In the genomic region with DNA sequence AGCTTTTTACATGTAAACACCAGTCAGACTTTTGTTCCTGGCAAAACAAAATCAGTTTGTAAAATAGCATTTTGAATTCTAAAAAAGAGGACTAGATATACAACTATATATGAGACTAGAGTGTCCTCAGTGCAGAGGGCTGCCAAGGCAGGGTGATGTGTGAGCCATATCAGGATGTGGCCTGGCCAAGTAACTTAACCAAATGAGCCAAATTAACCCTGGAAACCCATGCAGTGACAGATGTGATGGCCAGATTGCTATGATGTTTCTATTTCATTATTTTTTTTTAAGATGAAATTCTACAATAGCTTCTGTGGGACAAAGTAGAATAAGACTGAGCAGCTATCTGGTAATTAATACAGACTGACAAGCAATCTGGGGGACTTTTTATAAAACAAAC, we compare ENCODE assay signal across 24 mouse cellular contexts.
DNase-seq lines count a peak whose midpoint lies in the region; ATAC-seq and TF ChIP-seq lines count a peak whose summit lies in the region.
"Had no signal": no experiment of that assay in that cellular context is flagged by ENCODE, and none has a peak within 500 bp of the region (broad histone marks: within the 10 kb centered on the region; RNA-seq: fewer than 3 reads in every experiment).

No protein-coding gene starts in this region.

- H3K27me3 ChIP-seq in forebrain, embryonic 16.5 days (replicated peaks; ENCODE audit: control insufficient read depth, insufficient read depth, low read length), result peaks cover 26% of the 10 kb centered on the region
- peaks cover 42% of the 10 kb centered on the region for H3K27me3 ChIP-seq in forebrain, embryonic 10.5 days (ENCODE audit: poor library complexity, severe bottlenecking)
- H3K27me3 ChIP-seq in lung, embryonic 14.5 days (ENCODE audit: insufficient read depth, low read length), result no peaks in the 10 kb centered on the region
- H3K27me3 ChIP-seq: CH12.LX; embryonic facial prominence, embryonic 13.5 days; embryonic facial prominence, embryonic 15.5 days had no signal

- ATAC-seq in forebrain, embryonic 16.5 days, result peak; percentile 59; the same call in 1 of the 2 replicates
- no peak for ATAC-seq in lung, embryonic 14.5 days (ENCODE audit: insufficient read depth)
- ATAC-seq: activated CD4-positive, CD25-positive, alpha-beta regulatory T cell, adult 4 months; CD4-positive, CD25-positive, alpha-beta regulatory T cell, adult 4 months; forebrain, embryonic 15.5 days; Patski had no signal

- no peaks in the 10 kb centered on the region for H3K9me3 ChIP-seq in forebrain, embryonic 16.5 days (ENCODE audit: control insufficient read depth, low read length)
- H3K9me3 ChIP-seq in forebrain, embryonic 10.5 days, result no peaks in the 10 kb centered on the region
- no peaks in the 10 kb centered on the region for H3K9me3 ChIP-seq in lung, embryonic 14.5 days (ENCODE audit: low read depth, low read length)
- H3K9me3 ChIP-seq: embryonic facial prominence, embryonic 13.5 days; embryonic facial prominence, embryonic 15.5 days; forebrain, embryonic 15.5 days; G1E had no signal

- no peak for TF ChIP-seq CTCF in lung, embryonic 14.5 days (IDR thresholded peaks at IDR 0.05; ENCODE audit: low read depth)

- H3K4me1 ChIP-seq in forebrain, embryonic 16.5 days (replicated peaks; ENCODE audit: control insufficient read depth, insufficient read depth, low read length), result peaks cover 10% of the 10 kb centered on the region
- peaks cover 18% of the 10 kb centered on the region for H3K4me1 ChIP-seq in forebrain, embryonic 10.5 days
- H3K4me1 ChIP-seq in lung, embryonic 14.5 days (ENCODE audit: insufficient read depth), result no peaks in the 10 kb centered on the region

- H3K4me3 ChIP-seq in forebrain, embryonic 16.5 days (replicated peaks; ENCODE audit: low read length), result no peak overlapping the region
- H3K4me3 ChIP-seq in forebrain, embryonic 10.5 days, result no peak overlapping the region
- H3K4me3 ChIP-seq in lung, embryonic 14.5 days (ENCODE audit: low read depth, low read length), result no peak overlapping the region
- H3K4me3 ChIP-seq: embryonic facial prominence, embryonic 13.5 days; embryonic facial prominence, embryonic 15.5 days; erythroblast, embryonic 14.5 days; forebrain, embryonic 15.5 days had no signal

- H3K27ac ChIP-seq in forebrain, embryonic 16.5 days (ENCODE audit: low read length), result no peak overlapping the region
- no peak overlapping the region for H3K27ac ChIP-seq in forebrain, embryonic 10.5 days
- H3K27ac ChIP-seq in lung, embryonic 14.5 days (ENCODE audit: low read depth), result no peak overlapping the region
- H3K27ac ChIP-seq: embryonic facial prominence, embryonic 13.5 days; embryonic facial prominence, embryonic 15.5 days; forebrain, embryonic 15.5 days had no signal

- no peak overlapping the region for H3K9ac ChIP-seq in forebrain, embryonic 16.5 days (replicated peaks; ENCODE audit: low read depth, low read length)
- H3K9ac ChIP-seq in lung, embryonic 14.5 days, result no peak overlapping the region
- H3K9ac ChIP-seq: embryonic facial prominence, embryonic 13.5 days; embryonic facial prominence, embryonic 15.5 days; forebrain, embryonic 15.5 days had no signal

- no peaks in the 10 kb centered on the region for H3K36me3 ChIP-seq in forebrain, embryonic 16.5 days (ENCODE audit: control insufficient read depth, insufficient read depth)
- H3K36me3 ChIP-seq in forebrain, embryonic 10.5 days (replicated peaks), result no peaks in the 10 kb centered on the region
- H3K36me3 ChIP-seq in lung, embryonic 14.5 days (ENCODE audit: insufficient read depth), result no peaks in the 10 kb centered on the region
- H3K36me3 ChIP-seq: embryonic facial prominence, embryonic 13.5 days; embryonic facial prominence, embryonic 15.5 days; forebrain, embryonic 15.5 days; G1E had no signal

- peak; percentile 46 to 61 for DNase-seq in cerebellum, postnatal 10 days
- no peak for DNase-seq in cerebellum, postnatal 25 days
- DNase-seq in forebrain, embryonic 10.5 days (ENCODE audit: extremely low spot score, low spot score), result no peak
- peak; percentile 4 for DNase-seq in lung, embryonic 14.5 days
- DNase-seq in lung, adult 18-20 months, result no peak
- DNase-seq: adrenal gland, adult 8-10 months; adrenal gland, postnatal 14 days; B cell, adult 2 months; cerebellum, adult 11 months; cerebellum, adult 18-20 months; cerebellum, adult 8-10 months; cerebellum, adult 9-11 months; cerebellum, postnatal 36 days; embryo, embryonic 11 days had no signal

- no peak overlapping the region for H3K4me2 ChIP-seq in forebrain, embryonic 16.5 days (ENCODE audit: low read length)
- no peak overlapping the region for H3K4me2 ChIP-seq in lung, embryonic 14.5 days
- H3K4me2 ChIP-seq: embryonic facial prominence, embryonic 13.5 days; embryonic facial prominence, embryonic 15.5 days; forebrain, embryonic 15.5 days had no signal

Comparison
In these comparisons a context has a peak if more than half of its experiments do, and no peak if none do; other contexts are left out.
1. DNase-seq: peak in cerebellum, postnatal 10 days (2 of 2) and lung, embryonic 14.5 days (single experiment); none in cerebellum, postnatal 25 days (0 of 2), forebrain, embryonic 10.5 days (single experiment) and lung, adult 18-20 months (0 of 2).